9 mouse cellular contexts compared by ENCODE assay signal in the genomic region with DNA sequence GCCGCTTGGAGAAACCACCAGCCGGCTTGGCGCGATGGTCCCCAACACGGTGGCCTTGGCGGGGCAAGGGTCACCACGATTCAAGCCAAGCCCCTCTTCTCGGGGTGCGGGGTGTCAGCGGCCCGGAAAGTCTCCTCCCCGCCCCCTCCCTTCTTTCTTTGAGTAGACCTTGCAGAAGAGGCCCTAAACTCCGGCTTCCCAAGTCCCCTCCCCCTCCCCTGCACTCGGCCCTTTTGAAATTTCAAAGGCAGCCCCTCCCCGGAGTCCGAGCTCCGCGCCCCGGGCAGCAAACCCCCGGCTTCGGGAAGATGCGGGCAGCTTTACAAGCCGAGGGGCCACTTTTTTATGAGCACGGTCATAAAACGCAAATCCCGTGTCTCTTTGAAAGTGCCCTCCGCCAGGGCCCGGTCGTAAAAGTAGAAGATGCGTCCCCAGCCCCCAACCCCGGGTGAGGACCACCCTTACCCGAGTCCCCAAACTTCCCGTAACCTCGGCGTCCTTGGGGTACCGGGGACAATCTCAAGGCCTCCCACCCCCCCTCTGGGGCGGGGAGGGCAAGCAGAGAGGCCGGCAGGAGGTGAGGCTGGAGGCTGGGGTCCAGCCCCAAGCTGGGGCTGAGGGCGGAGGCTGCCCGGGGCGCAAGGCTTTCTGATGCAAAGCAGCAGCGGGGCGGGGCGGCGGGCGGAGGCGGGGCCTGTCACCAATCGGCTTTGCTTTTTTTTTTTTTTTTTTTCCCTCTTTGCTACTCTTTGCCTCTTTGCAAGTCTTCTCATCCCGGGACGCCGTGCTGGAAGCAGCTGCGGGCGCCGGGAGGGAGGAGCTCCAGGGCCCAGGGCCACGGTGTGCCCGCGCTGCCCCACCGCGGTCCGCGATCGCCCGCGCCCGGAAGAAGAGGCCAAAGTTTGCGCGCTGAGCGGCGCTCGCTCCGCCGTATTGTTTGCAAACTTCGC. TPM values are rescaled to one million over a fixed set of nuclear protein-coding genes. Genes with fewer than 3 reads are reported as not detected.
DNase-seq lines count a peak whose midpoint lies in the region; ATAC-seq and TF ChIP-seq lines count a peak whose summit lies in the region.
"Had no signal": no experiment of that assay in that cellular context is flagged by ENCODE, and none has a peak within 500 bp of the region (broad histone marks: within the 10 kb centered on the region; RNA-seq: fewer than 3 reads in every experiment).

Gene Fzd10 (plus strand): TSS at position 773 of the 950 bp plus-strand sequence.

- intact Hi-C loops in gastrocnemius, adult 2 months (cut with DNase I): no loop called here

- peak within 1 kb of the TSS; percentile 92 for H3K4me2 ChIP-seq in embryonic facial prominence, embryonic 12.5 days (replicated peaks)
- peak within 1 kb of the TSS; percentile 93 for H3K4me2 ChIP-seq in hindbrain, postnatal 0 days (ENCODE audit: low read depth, low read length)
- peak within 1 kb of the TSS; percentile 94 for H3K4me2 ChIP-seq in lung, embryonic 14.5 days

- WGBS in embryonic facial prominence, embryonic 12.5 days: under 1% methylated on average over 64 of the region's 73 CpGs
- under 1% methylated on average over 63 of the region's 73 CpGs for WGBS in hindbrain, postnatal 0 days
- WGBS in lung, embryonic 14.5 days: under 1% methylated on average over 71 of the region's 73 CpGs

- peaks cover 4% of the 10 kb centered on the region; the same call in 1 of the 2 replicates for H3K36me3 ChIP-seq in ES-E14 (ENCODE audit: control insufficient read depth, insufficient read depth, low read length, poor library complexity, severe bottlenecking)
- H3K36me3 ChIP-seq in embryonic facial prominence, embryonic 12.5 days: no peaks in the 10 kb centered on the region
- no peaks in the 10 kb centered on the region for H3K36me3 ChIP-seq in hindbrain, postnatal 0 days (ENCODE audit: insufficient read depth, low read length)
- H3K36me3 ChIP-seq in lung, embryonic 14.5 days (ENCODE audit: insufficient read depth): no peaks in the 10 kb centered on the region

- DNase-seq in gastrocnemius, adult 2 months: peak; percentile 54
- DNase-seq in gastrocnemius, adult 8-10 months (ENCODE audit: low spot score in 2 of 2): no peak
- peak; percentile 81 for DNase-seq in ES-E14 (ENCODE audit: low read depth, low spot score)
- peak; percentile 72 for DNase-seq in hindbrain, postnatal 0 days (ENCODE audit: low spot score)
- peak; percentile 81 for DNase-seq in lung, embryonic 14.5 days
- peak; percentile 55 for DNase-seq in ovary, postnatal 36 days (ENCODE audit: low spot score)
- no peak for DNase-seq in layer of hippocampus, adult 9-11 months

- peak within 1 kb of the TSS; percentile 78 for H3K4me3 ChIP-seq in gastrocnemius, adult 2 months
- H3K4me3 ChIP-seq in ES-E14 (ENCODE audit: insufficient read depth in 1 of 2, low read depth in 1 of 2, low read length in 2 of 2, poor library complexity in 1 of 2, severe bottlenecking in 1 of 2): peak within 1 kb of the TSS; percentile 80 to 89
- H3K4me3 ChIP-seq in embryonic facial prominence, embryonic 12.5 days: peak within 1 kb of the TSS; percentile 79
- H3K4me3 ChIP-seq in hindbrain, postnatal 0 days (ENCODE audit: low read length): peak within 1 kb of the TSS; percentile 61
- H3K4me3 ChIP-seq in lung, embryonic 14.5 days (ENCODE audit: low read depth, low read length): peak within 1 kb of the TSS; percentile 65

- ATAC-seq in embryonic facial prominence, embryonic 12.5 days (ENCODE audit: insufficient number of reproducible peaks, insufficient read depth, low FRiP score, low TSS enrichment): 0 out of 2 replicates have a peak, but pooled peaks have one; percentile 17
- ATAC-seq in hindbrain, postnatal 0 days: peak; percentile 57
- ATAC-seq in lung, embryonic 14.5 days (ENCODE audit: insufficient read depth): peak; percentile 56

- no peaks in the 10 kb centered on the region for H3K9me3 ChIP-seq in ES-E14 (ENCODE audit: control insufficient read depth, insufficient read depth, low read depth, low read length)
- H3K9me3 ChIP-seq in embryonic facial prominence, embryonic 12.5 days: no peaks in the 10 kb centered on the region
- no peaks in the 10 kb centered on the region for H3K9me3 ChIP-seq in hindbrain, postnatal 0 days (ENCODE audit: low read length)
- H3K9me3 ChIP-seq in lung, embryonic 14.5 days (ENCODE audit: low read depth, low read length): no peaks in the 10 kb centered on the region

- H3K9ac ChIP-seq in ES-E14 (ENCODE audit: insufficient read depth, low read depth, low read length, poor library complexity, severe bottlenecking): peak within 1 kb of the TSS; percentile 76
- peak within 1 kb of the TSS; percentile 83 for H3K9ac ChIP-seq in embryonic facial prominence, embryonic 12.5 days
- H3K9ac ChIP-seq in hindbrain, postnatal 0 days (replicated peaks; ENCODE audit: low read length): peak within 1 kb of the TSS; percentile 56
- peak within 1 kb of the TSS; percentile 51 for H3K9ac ChIP-seq in lung, embryonic 14.5 days

- TF ChIP-seq CTCF in gastrocnemius, adult 2 months (IDR thresholded peaks at IDR 0.05): no peak
- TF ChIP-seq CTCF in hindbrain, postnatal 0 days (IDR thresholded peaks at IDR 0.05; ENCODE audit: low read depth): no peak
- no peak for TF ChIP-seq CTCF in lung, embryonic 14.5 days (IDR thresholded peaks at IDR 0.05; ENCODE audit: low read depth)

- H3K27me3 ChIP-seq in embryonic facial prominence, embryonic 12.5 days: peaks cover 35% of the 10 kb centered on the region
- no peaks in the 10 kb centered on the region; the same call in 1 of the 2 replicates for H3K27me3 ChIP-seq in hindbrain, postnatal 0 days (ENCODE audit: insufficient read depth, low read length)
- H3K27me3 ChIP-seq in lung, embryonic 14.5 days (ENCODE audit: insufficient read depth, low read length): peaks cover 54% of the 10 kb centered on the region
- H3K27me3 ChIP-seq: CH12.LX had no signal

- peaks cover 13 to 17% of the 10 kb centered on the region in 2 experiments for H3K4me1 ChIP-seq in ES-E14 (ENCODE audit: control insufficient read depth in 2 of 2, insufficient read depth in 2 of 2, low read length in 2 of 2, poor library complexity in 1 of 2)
- peaks cover 42% of the 10 kb centered on the region for H3K4me1 ChIP-seq in embryonic facial prominence, embryonic 12.5 days
- H3K4me1 ChIP-seq in hindbrain, postnatal 0 days (ENCODE audit: insufficient read depth, low read length): peaks cover 18% of the 10 kb centered on the region
- 0 out of 2 replicates have a peak, but pooled peaks cover 9% of the 10 kb centered on the region for H3K4me1 ChIP-seq in lung, embryonic 14.5 days (ENCODE audit: insufficient read depth)

- in situ Hi-C loops in ES-E14 (cut with MboI; ENCODE audit: low sequenced_read_pairs in 2 of 2, unreplicated experiment in 2 of 2): no loop called here

- peak within 1 kb of the TSS; percentile 51 for H3K27ac ChIP-seq in gastrocnemius, adult 2 months
- H3K27ac ChIP-seq in ES-E14 (ENCODE audit: insufficient read depth, low read depth, low read length, poor library complexity, severe bottlenecking): peak within 1 kb of the TSS; percentile 87
- peak within 1 kb of the TSS; percentile 96 for H3K27ac ChIP-seq in embryonic facial prominence, embryonic 12.5 days
- peak within 1 kb of the TSS; percentile 72 for H3K27ac ChIP-seq in hindbrain, postnatal 0 days
- peak within 1 kb of the TSS; percentile 72; the same call in 1 of the 2 replicates for H3K27ac ChIP-seq in lung, embryonic 14.5 days (ENCODE audit: low read depth)

TF ChIP-seq in ES-E14, 5 proteins besides CTCF, POLR2A, EP300 and RAD21:
- TF ChIP-seq ZC3H11A (IDR thresholded peaks at IDR 0.05; ENCODE audit: borderline replicate concordance, low read depth, low read length) (no peak), ZNF384 (IDR thresholded peaks at IDR 0.05; ENCODE audit: low read depth, low read length) (peak; percentile 97), MAFK (IDR thresholded peaks at IDR 0.05; ENCODE audit: insufficient read depth, low read depth, low read length) (no peak)

RNA-seq across cellular contexts. Expression of gene Fzd10, which starts in this region (rescaled TPM):
- 1 to 10 TPM in 1 of 2 experiments, under 1 TPM in 1; 0.77 to 1.6 TPM for total RNA-seq in gastrocnemius, adult 2 months (2021)
- total RNA-seq in gastrocnemius, adult 8-10 months (2022): 1 to 10 TPM in 2 of 4 experiments, under 1 TPM in 2; 0.77 to 1.1 (median 0.99) TPM
- 30.6 and 35.7 TPM in 2 replicates for total RNA-seq in ES-E14 (2012; rRNA removed)
- 8.1 and 8.2 TPM in 2 replicates for polyA plus RNA-seq in embryonic facial prominence, embryonic 12.5 days (2016; fragmentation: Nextera tagmentation; extraction: Ambion mirVana)
- total RNA-seq in hindbrain, postnatal 0 days (2014; rRNA removed): 22.1 TPM in 2 replicates
- 2.7 and 3.6 TPM in 2 replicates for polyA plus RNA-seq in hindbrain, postnatal 0 days (2015; fragmentation: Nextera tagmentation; extraction: Ambion mirVana)
- polyA plus RNA-seq in lung, embryonic 14.5 days (2014; fragmentation: Nextera tagmentation; extraction: Ambion mirVana): 1.7 and 2.1 TPM in 2 replicates
- total RNA-seq: CH12.LX had no signal

Comparison
In these comparisons a context has a peak if more than half of its experiments do, and no peak if none do; other contexts are left out.
1. DNase-seq: peak in gastrocnemius, adult 2 months (single experiment), ES-E14 (single experiment), hindbrain, postnatal 0 days (single experiment), lung, embryonic 14.5 days (single experiment) and ovary, postnatal 36 days (single experiment); none in gastrocnemius, adult 8-10 months (0 of 2) and layer of hippocampus, adult 9-11 months (single experiment).
2. Peak in every context shown above with its lines, with median percentiles within 50 percentile points of each other: H3K27ac ChIP-seq, H3K4me3 ChIP-seq, H3K9ac ChIP-seq, ATAC-seq and H3K4me2 ChIP-seq.